Mouse (Mus musculus) erythroblast, embryonic 14.5 days (primary cell): Measurements from ENCODE around the gene Pofut2.

Source experiments
- GATA1 ChIP-seq: IDR thresholded peaks from 2 replicates; pipeline ENCODE4 v1.6.1; 2012; ENCODE audit warnings: low read length, inconsistent platforms, mixed read lengths
- TAL1 ChIP-seq: IDR thresholded peaks from 3 replicates; pipeline ENCODE4 v1.6.1; 2012; ENCODE audit warnings: low read length, inconsistent platforms, mixed read lengths

- TF ChIP-seq GATA1 (no peak), TAL1 (no peak)
Observed at GRCm38 (mm10) chr10:77226691-77227367, 32.2 kb upstream of the Pofut2 start.
